21 mouse cellular contexts compared by ENCODE assay signal in the genomic region with DNA sequence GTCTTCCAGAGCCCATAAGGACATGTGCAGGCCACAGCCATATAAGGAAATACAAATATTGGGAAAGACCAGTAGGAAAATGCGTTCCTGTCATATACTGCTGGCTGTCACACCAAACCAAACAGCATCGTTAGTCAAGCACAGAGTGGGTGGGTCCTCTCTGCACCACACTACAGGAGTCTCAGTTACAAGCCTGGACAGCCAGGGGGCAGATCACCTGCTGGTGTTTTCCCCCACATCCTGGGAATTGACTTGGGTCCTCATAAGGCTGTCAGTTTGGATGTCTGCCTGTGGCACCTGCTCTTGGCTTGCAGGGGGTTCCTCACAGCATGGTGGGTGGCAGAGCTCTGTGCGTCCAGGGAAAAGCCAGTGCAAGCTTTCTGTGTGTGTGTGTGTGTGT.
DNase-seq lines count a peak whose midpoint lies in the region; ATAC-seq and TF ChIP-seq lines count a peak whose summit lies in the region.
"Had no signal": no experiment of that assay in that cellular context is flagged by ENCODE, and none has a peak within 500 bp of the region (broad histone marks: within the 10 kb centered on the region; RNA-seq: fewer than 3 reads in every experiment).

No protein-coding gene starts in this region.

- no peak overlapping the region for H3K27ac ChIP-seq in kidney, postnatal 0 days
- H3K27ac ChIP-seq in lung, postnatal 0 days (ENCODE audit: low read length) = no peak overlapping the region
- H3K27ac ChIP-seq: embryonic facial prominence, embryonic 13.5 days; forebrain, embryonic 12.5 days; heart, adult 2 months; heart, embryonic 15.5 days; hindbrain, embryonic 15.5 days had no signal

- peak; percentile 62 for TF ChIP-seq CTCF in kidney, postnatal 0 days (IDR thresholded peaks at IDR 0.05; ENCODE audit: low read depth)
- TF ChIP-seq CTCF in lung, postnatal 0 days (IDR thresholded peaks at IDR 0.05) = peak; percentile 12; the same call in 1 of the 2 replicates
- TF ChIP-seq CTCF in lung, adult 2 months (IDR thresholded peaks at IDR 0.05; ENCODE audit: insufficient read depth, low read length) = no peak

- TF ChIP-seq POLR2A in lung, adult 2 months (IDR thresholded peaks at IDR 0.05; ENCODE audit: borderline replicate concordance, extremely low read depth, low read depth, low read length) = no peak

- no peak for TF ChIP-seq EP300 in lung, postnatal 0 days (IDR thresholded peaks at IDR 0.05)

- no peak for ATAC-seq in kidney, postnatal 0 days (replicated peaks; ENCODE audit: low FRiP score, low read depth)
- ATAC-seq in lung, postnatal 0 days = no peak
- ATAC-seq: activated CD4-positive, CD25-positive, alpha-beta regulatory T cell, adult 4 months; forebrain, embryonic 16.5 days had no signal

- no peaks in the 10 kb centered on the region for H3K36me3 ChIP-seq in kidney, postnatal 0 days (ENCODE audit: insufficient read depth, low read length)
- H3K36me3 ChIP-seq in lung, postnatal 0 days (ENCODE audit: insufficient read depth, low read length) = no peaks in the 10 kb centered on the region
- H3K36me3 ChIP-seq: embryonic facial prominence, embryonic 13.5 days; forebrain, embryonic 12.5 days; G1E; heart, embryonic 15.5 days; hindbrain, embryonic 15.5 days had no signal

- H3K9ac ChIP-seq in kidney, postnatal 0 days (ENCODE audit: low read depth, low read length) = no peak overlapping the region
- no peak overlapping the region for H3K9ac ChIP-seq in lung, postnatal 0 days (replicated peaks; ENCODE audit: low read depth)
- H3K9ac ChIP-seq: embryonic facial prominence, embryonic 13.5 days; forebrain, embryonic 12.5 days; heart, embryonic 15.5 days; hindbrain, embryonic 15.5 days had no signal

- no peak overlapping the region for H3K4me2 ChIP-seq in kidney, postnatal 0 days (ENCODE audit: low read length)
- no peak overlapping the region for H3K4me2 ChIP-seq in lung, postnatal 0 days (replicated peaks; ENCODE audit: low read depth, low read length)
- H3K4me2 ChIP-seq: embryonic facial prominence, embryonic 13.5 days; forebrain, embryonic 12.5 days; heart, embryonic 11.5 days; heart, embryonic 15.5 days; hindbrain, embryonic 15.5 days had no signal

- 40% methylated on average over 3 of the region's 3 CpGs for WGBS in kidney, postnatal 0 days
- WGBS in lung, postnatal 0 days = 30% methylated on average over 3 of the region's 3 CpGs
- 46% methylated on average over 3 of the region's 3 CpGs for WGBS in lung, adult 2 months

- H3K4me3 ChIP-seq in kidney, postnatal 0 days (replicated peaks; ENCODE audit: low read depth, low read length) = no peak overlapping the region
- H3K4me3 ChIP-seq in lung, postnatal 0 days (ENCODE audit: low read depth, low read length) = no peak overlapping the region
- no peak overlapping the region for H3K4me3 ChIP-seq in lung, adult 2 months (replicated peaks; ENCODE audit: extremely low read depth, low read depth, low read length)
- H3K4me3 ChIP-seq: embryonic facial prominence, embryonic 13.5 days; forebrain, embryonic 12.5 days; heart, adult 2 months; heart, embryonic 15.5 days; hindbrain, embryonic 15.5 days had no signal

- no peaks in the 10 kb centered on the region for H3K4me1 ChIP-seq in kidney, postnatal 0 days (replicated peaks; ENCODE audit: insufficient read depth, low read length)
- H3K4me1 ChIP-seq in lung, postnatal 0 days (ENCODE audit: insufficient read depth, low read depth, low read length) = no peaks in the 10 kb centered on the region
- H3K4me1 ChIP-seq in lung, adult 2 months (ENCODE audit: control insufficient read depth, insufficient read depth, low read length) = no peaks in the 10 kb centered on the region

- DNase-seq in kidney, postnatal 0 days (ENCODE audit: low spot score) = peak; percentile 27
- no peak for DNase-seq in kidney, adult 8-10 months
- DNase-seq in lung, postnatal 0 days (ENCODE audit: low spot score) = no peak
- no peak for DNase-seq in lung, adult 2 months
- peak; percentile 35 for DNase-seq in ZHBTc4 (ENCODE audit: low read depth, low spot score)
- no peak for DNase-seq in right cerebral cortex, postnatal 36 days (ENCODE audit: low spot score in 2 of 2)
- no peak for DNase-seq in frontal cortex, adult 2 months (ENCODE audit: extremely low spot score in 1 of 2, low spot score in 1 of 2)
- DNase-seq: adrenal gland, postnatal 14 days; cerebellum, adult 18-20 months; cerebellum, adult 9-11 months; cerebellum, postnatal 36 days; gastrocnemius, postnatal 14 days; heart, adult 2 months had no signal

- no peaks in the 10 kb centered on the region for H3K9me3 ChIP-seq in kidney, postnatal 0 days (replicated peaks; ENCODE audit: low read length)
- no peaks in the 10 kb centered on the region for H3K9me3 ChIP-seq in lung, postnatal 0 days (ENCODE audit: low read length)
- H3K9me3 ChIP-seq: embryonic facial prominence, embryonic 13.5 days; forebrain, embryonic 12.5 days; G1E; heart, embryonic 15.5 days; hindbrain, embryonic 15.5 days had no signal

- peaks cover 12% of the 10 kb centered on the region; the same call in 1 of the 2 replicates for H3K27me3 ChIP-seq in kidney, postnatal 0 days (ENCODE audit: insufficient read depth, low read length)
- H3K27me3 ChIP-seq in lung, postnatal 0 days (replicated peaks; ENCODE audit: insufficient read depth, low read length) = peaks cover 16% of the 10 kb centered on the region

Comparison
In these comparisons a context has a peak if more than half of its experiments do, and no peak if none do; other contexts are left out.
1. DNase-seq: peak in kidney, postnatal 0 days (single experiment) and ZHBTc4 (single experiment); none in kidney, adult 8-10 months (0 of 2), lung, postnatal 0 days (single experiment), lung, adult 2 months (single experiment), right cerebral cortex, postnatal 36 days (0 of 2) and frontal cortex, adult 2 months (0 of 2).